In genomic region chr14:79587139-79587851, GRCm38 (mm10) we compare ENCODE assay signal across 7 mouse cellular contexts. TPM values are rescaled to one million over a fixed set of nuclear protein-coding genes. Genes with fewer than 3 reads are reported as not detected.
DNase-seq lines count a peak whose midpoint lies in the region; ATAC-seq and TF ChIP-seq lines count a peak whose summit lies in the region.

Gene Sugt1, plus strand, starts transcription at chr14:79587691.

- intact Hi-C loops in left cerebral cortex, postnatal 4 days (cut with DNase I) = loop anchor here (5.0 kb wide), 1 partner anchor 105 kb away; the partner anchor contains the start of genes Elf1 and Wbp4

- WGBS in embryonic facial prominence, embryonic 10.5 days = under 1% methylated on average over 60 of the region's 60 CpGs
- under 1% methylated on average over 54 of the region's 60 CpGs for WGBS in intestine, postnatal 0 days
- under 1% methylated on average over 60 of the region's 60 CpGs for WGBS in midbrain, embryonic 12.5 days
- WGBS in small intestine, adult 2 months = under 1% methylated on average over 60 of the region's 60 CpGs

- TF ChIP-seq CTCF in intestine, postnatal 0 days (IDR thresholded peaks at IDR 0.05; ENCODE audit: low read depth) = no peak
- TF ChIP-seq CTCF in small intestine, adult 2 months (IDR thresholded peaks at IDR 0.05; ENCODE audit: extremely low read depth, insufficient read length, insufficient replicate concordance, low read depth, low read length) = no peak

- peak within 1 kb of the TSS; percentile 89 for H3K4me2 ChIP-seq in intestine, postnatal 0 days (replicated peaks; ENCODE audit: low read depth)
- peak within 1 kb of the TSS; percentile 70 for H3K4me2 ChIP-seq in midbrain, embryonic 12.5 days (replicated peaks)

- peaks cover 28% of the 10 kb centered on the region for H3K4me1 ChIP-seq in embryonic facial prominence, embryonic 10.5 days
- 0 out of 2 replicates have a peak, but pooled peaks cover 3% of the 10 kb centered on the region for H3K4me1 ChIP-seq in intestine, postnatal 0 days (replicated peaks; ENCODE audit: control insufficient read depth, insufficient read depth, low read length)
- H3K4me1 ChIP-seq in midbrain, embryonic 12.5 days = peaks cover 24% of the 10 kb centered on the region
- H3K4me1 ChIP-seq in small intestine, adult 2 months (ENCODE audit: control insufficient read depth, insufficient read depth, insufficient read length, low read length) = peaks cover 6% of the 10 kb centered on the region; the same call in 1 of the 2 replicates

- H3K9me3 ChIP-seq in embryonic facial prominence, embryonic 10.5 days = no peaks in the 10 kb centered on the region
- no peaks in the 10 kb centered on the region for H3K9me3 ChIP-seq in intestine, postnatal 0 days (ENCODE audit: control insufficient read depth)
- no peaks in the 10 kb centered on the region for H3K9me3 ChIP-seq in midbrain, embryonic 12.5 days

- ATAC-seq in intestine, postnatal 0 days = peak; percentile 99
- ATAC-seq in midbrain, embryonic 12.5 days (ENCODE audit: low FRiP score, low read depth) = peak; percentile 98

- peak; percentile 53 for TF ChIP-seq POLR2A in small intestine, adult 2 months (IDR thresholded peaks at IDR 0.05; ENCODE audit: low read depth, low read length)

- H3K36me3 ChIP-seq in embryonic facial prominence, embryonic 10.5 days (replicated peaks) = peaks cover 21% of the 10 kb centered on the region
- no peaks in the 10 kb centered on the region for H3K36me3 ChIP-seq in intestine, postnatal 0 days (ENCODE audit: control insufficient read depth, insufficient read depth)
- no peaks in the 10 kb centered on the region for H3K36me3 ChIP-seq in midbrain, embryonic 12.5 days
- H3K36me3 ChIP-seq in small intestine, adult 2 months (ENCODE audit: control insufficient read depth, insufficient read depth, low read length) = peaks cover 4% of the 10 kb centered on the region

- no peaks in the 10 kb centered on the region for H3K27me3 ChIP-seq in embryonic facial prominence, embryonic 10.5 days (replicated peaks; ENCODE audit: low read depth, poor library complexity, severe bottlenecking)
- no peaks in the 10 kb centered on the region for H3K27me3 ChIP-seq in intestine, postnatal 0 days (replicated peaks; ENCODE audit: control insufficient read depth, insufficient read depth, low read length)
- H3K27me3 ChIP-seq in midbrain, embryonic 12.5 days = no peaks in the 10 kb centered on the region
- H3K27me3 ChIP-seq in small intestine, adult 2 months (ENCODE audit: control insufficient read depth, insufficient read depth, low read length) = no peaks in the 10 kb centered on the region

- H3K27ac ChIP-seq in embryonic facial prominence, embryonic 10.5 days (replicated peaks) = peak within 1 kb of the TSS; percentile 96
- H3K27ac ChIP-seq in intestine, postnatal 0 days (ENCODE audit: low read depth, low read length) = peak within 1 kb of the TSS; percentile 94
- H3K27ac ChIP-seq in midbrain, embryonic 12.5 days (replicated peaks) = peak within 1 kb of the TSS; percentile 91
- peak within 1 kb of the TSS; percentile 95 for H3K27ac ChIP-seq in small intestine, adult 2 months (ENCODE audit: insufficient read depth, low read depth, low read length)

- peak within 1 kb of the TSS; percentile 85 for H3K9ac ChIP-seq in intestine, postnatal 0 days (ENCODE audit: low read depth, low read length)
- peak within 1 kb of the TSS; percentile 68 for H3K9ac ChIP-seq in midbrain, embryonic 12.5 days (replicated peaks)

- H3K4me3 ChIP-seq in embryonic facial prominence, embryonic 10.5 days = peak within 1 kb of the TSS; percentile 69
- H3K4me3 ChIP-seq in intestine, postnatal 0 days (ENCODE audit: low read depth, low read length) = peak within 1 kb of the TSS; percentile 70
- H3K4me3 ChIP-seq in midbrain, embryonic 12.5 days = peak within 1 kb of the TSS; percentile 57
- H3K4me3 ChIP-seq in small intestine, adult 2 months (ENCODE audit: low read depth, low read length) = peak within 1 kb of the TSS; percentile 84

- peak; percentile 96 for DNase-seq in adrenal gland, postnatal 10 days
- DNase-seq in embryonic facial prominence, embryonic 10.5 days (ENCODE audit: low spot score) = peak; percentile 96
- peak; percentile 55 for DNase-seq in gonadal fat pad, adult 2 months (ENCODE audit: low read depth)
- DNase-seq in left cerebral cortex, postnatal 4 days = peak; percentile 96

RNA-seq across cellular contexts. Expression of gene Sugt1, which starts in this region (rescaled TPM):
- total RNA-seq in adrenal gland, postnatal 10 days (2021) = 100 to 1,000 TPM in 1 of 2 experiments, 10 to 100 TPM in 1; 98.5 to 126 TPM
- 151 and 155 TPM in 2 replicates for polyA plus RNA-seq in embryonic facial prominence, embryonic 10.5 days (2016; fragmentation: Nextera tagmentation; extraction: Ambion mirVana)
- 7.8 TPM in 2 replicates for polyA plus RNA-seq in gonadal fat pad, adult 2 months (2012; rRNA removed)
- 81.3 and 83.2 TPM in 2 replicates for polyA plus RNA-seq in intestine, postnatal 0 days (2015; fragmentation: Nextera tagmentation; extraction: Ambion mirVana)
- total RNA-seq in left cerebral cortex, postnatal 4 days (2021) = 10 to 100 TPM; 74.3 to 83.4 TPM
- 129 and 131 TPM in 2 replicates for polyA plus RNA-seq in midbrain, embryonic 12.5 days (2016; fragmentation: Nextera tagmentation; extraction: Ambion mirVana)
- 1.2 and 1.7 TPM in 2 replicates for polyA plus RNA-seq in small intestine, adult 2 months (2012; rRNA removed)

Comparison
In these comparisons a context has a peak if more than half of its experiments do, and no peak if none do; other contexts are left out.
1. Peak in every context shown above with its lines: DNase-seq, ATAC-seq, H3K4me3 ChIP-seq and H3K27ac ChIP-seq.